Mouse (Mus musculus) brain, embryonic 14.5 days (tissue): ENCODE results near the gene Sipa1l1.

ENCODE experiments used
- CTCF ChIP-seq: fragments of 200-500 bp; IDR thresholded peaks from 2 replicates; pipeline ENCODE4 v1.5.1; 2012; ENCODE audit warnings: inconsistent platforms, mild to moderate bottlenecking, moderate library complexity, borderline replicate concordance; ENCODE audit not compliant: insufficient read depth, insufficient read length; ENCODE audit errors: extremely low read depth
- POLR2A ChIP-seq: fragments of 200-500 bp; IDR thresholded peaks from 2 replicates; pipeline ENCODE4 v1.6.1; 2012; ENCODE audit warnings: mild to moderate bottlenecking, inconsistent platforms, borderline replicate concordance; ENCODE audit not compliant: poor library complexity, insufficient read depth, insufficient read length, severe bottlenecking; ENCODE audit errors: extremely low read depth

GRCm38 (mm10) chr12:82193476-82193875, 24.4 kb downstream of the Sipa1l1 start:
- TF ChIP-seq CTCF: no peak
- no peak for TF ChIP-seq POLR2A
